Mouse (Mus musculus) activated CD4-positive, CD25-positive, alpha-beta regulatory T cell, adult 9 weeks (primary cell): Measurements from ENCODE around the gene Olfr287. TPM values are rescaled to one million over a fixed set of nuclear protein-coding genes. Genes with fewer than 3 reads are reported as not detected.

ENCODE experiments used
- polyA plus RNA-seq: library from polyadenylated mRNA; unstranded; fragments of 100-300 nt; shearing (Covaris generic); gene quantifications from one replicate; pipeline ENCODE4 v1.2.1, GENCODE M21; 2017

Olfr287 gene
- not detected for polyA plus RNA-seq

DNA sequence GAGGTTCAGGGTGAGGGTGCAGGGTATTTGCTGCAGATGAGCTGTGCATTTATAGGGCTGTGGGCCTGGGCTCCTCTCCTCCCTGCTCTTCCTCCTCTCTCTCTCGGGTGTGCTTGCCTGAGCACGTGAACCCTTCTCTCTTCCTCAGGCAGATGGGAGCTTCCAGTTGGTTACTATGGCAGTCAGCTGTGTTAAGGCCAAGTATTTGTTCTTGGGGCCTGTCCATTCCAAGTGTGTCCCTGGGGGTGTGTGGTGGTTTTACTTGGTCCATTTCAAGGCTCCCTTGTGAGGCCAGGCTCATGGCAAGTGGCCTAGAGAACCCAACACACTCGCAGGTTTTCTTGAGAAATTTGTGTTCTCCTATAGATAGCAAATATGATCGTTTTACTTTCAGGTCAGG, at the start of gene Olfr287, which contains the start of gene Gm44579:
Gene Olfr287, minus strand, starts transcription at position 180 of the 400 bp plus-strand sequence.
Gene Gm44579, minus strand, starts transcription at position 101 of the 400 bp plus-strand sequence.

DNA sequence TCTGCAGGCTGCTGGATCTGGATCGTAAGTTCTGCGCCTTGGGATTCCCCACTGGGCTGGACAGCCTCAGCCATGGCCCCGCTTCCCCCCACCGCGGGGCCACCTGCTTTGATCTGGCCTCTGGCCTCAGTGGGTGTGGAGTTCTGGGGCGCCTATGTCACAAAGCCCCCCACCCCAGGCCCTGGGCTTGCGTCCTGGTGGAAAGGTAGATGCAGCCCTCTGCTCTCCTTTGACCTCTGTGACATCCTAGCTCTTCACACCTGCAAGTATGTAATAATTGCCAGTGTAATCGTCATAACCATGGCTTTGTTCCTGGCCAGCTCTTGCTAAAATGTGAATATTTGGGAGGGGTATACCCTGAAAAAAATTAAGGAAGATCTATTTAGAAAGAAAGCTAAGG, 36.3 kb upstream of the Olfr287 start, which contains the start of gene H1fnt:
Gene H1fnt, minus strand, starts transcription at position 101 of the 400 bp plus-strand sequence.

DNA sequence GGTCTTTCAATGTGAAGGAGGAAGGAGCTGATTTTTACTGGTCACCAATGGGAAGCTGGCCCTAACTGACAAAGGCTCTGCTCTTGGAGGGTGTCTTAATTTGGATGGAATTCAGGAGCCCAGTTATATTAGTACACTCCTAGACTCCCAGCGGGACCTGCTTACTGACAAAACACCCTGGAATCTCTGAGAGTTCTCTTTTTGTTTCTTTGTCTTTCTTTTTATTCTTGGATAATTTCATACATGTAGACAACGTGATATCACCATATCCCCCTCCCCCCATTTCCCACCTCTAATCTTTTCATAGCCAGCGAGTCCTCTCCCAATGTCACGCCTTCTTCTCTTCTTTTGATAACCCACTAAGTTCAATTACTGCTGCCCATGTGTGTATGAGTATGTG, 13.5 kb upstream of the Olfr287 start, which contains the start of gene Olfr286:
Gene Olfr286, minus strand, starts transcription at position 101 of the 400 bp plus-strand sequence.

DNA sequence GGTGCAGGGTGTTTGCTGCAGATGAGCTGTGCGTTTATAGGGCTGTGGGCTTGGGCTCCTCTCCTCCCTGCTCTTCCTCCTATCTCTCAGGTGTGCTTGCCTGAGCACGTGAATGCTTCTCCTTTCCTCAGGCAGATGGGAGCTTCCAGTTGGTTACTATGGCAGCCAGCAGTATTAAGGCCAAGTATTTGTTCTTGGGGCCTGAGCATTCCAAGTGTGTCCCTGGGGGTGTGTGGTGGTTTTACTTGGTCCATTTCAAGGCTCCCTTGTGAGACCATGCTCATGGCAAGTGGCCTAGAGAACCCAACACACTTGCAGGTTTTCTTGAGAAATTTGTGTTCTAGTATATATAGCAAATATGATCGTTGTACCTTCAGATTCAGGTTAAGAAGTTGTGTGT, 25.4 kb downstream of the Olfr287 start, which contains the start of gene Olfr288:
Gene Olfr288, minus strand, starts transcription at position 101 of the 400 bp plus-strand sequence.

DNA sequence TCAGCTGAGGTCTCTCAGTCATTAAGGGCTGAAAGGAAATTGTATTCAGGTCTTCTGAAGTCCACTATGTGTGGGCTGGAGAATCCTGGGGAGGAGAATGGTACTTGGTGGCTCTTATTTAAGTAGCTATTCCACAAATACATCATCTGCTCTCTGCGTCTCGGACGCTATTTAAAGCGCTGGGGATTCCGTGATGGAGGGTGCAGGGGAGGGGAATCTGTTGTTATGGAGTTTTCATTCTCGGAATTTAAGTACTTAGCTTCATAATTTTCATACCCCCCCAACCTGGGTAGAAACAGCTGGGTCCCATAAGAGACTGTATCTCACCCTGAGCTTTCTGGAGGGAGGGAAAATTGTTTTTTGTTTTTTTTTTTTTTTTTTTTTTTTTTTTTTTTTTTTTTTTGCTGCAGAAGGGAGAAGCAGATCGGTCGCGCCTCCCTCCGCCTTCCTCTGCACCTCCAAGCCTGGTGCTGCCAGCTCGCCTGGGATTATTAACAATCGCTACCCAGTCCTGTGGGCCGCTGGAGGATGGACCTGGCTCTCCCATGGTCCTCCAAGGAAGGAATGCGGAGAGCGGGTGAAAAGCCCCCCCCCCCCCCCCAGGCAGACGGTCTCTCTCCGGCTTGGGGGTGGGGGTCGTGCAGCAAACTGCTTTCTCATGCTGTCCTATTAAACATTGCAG, 53.8 kb downstream of the Olfr287 start, which contains the start of gene Ccdc184:
Gene Ccdc184, plus strand, starts transcription at position 196 of the 682 bp plus-strand sequence.

DNA sequence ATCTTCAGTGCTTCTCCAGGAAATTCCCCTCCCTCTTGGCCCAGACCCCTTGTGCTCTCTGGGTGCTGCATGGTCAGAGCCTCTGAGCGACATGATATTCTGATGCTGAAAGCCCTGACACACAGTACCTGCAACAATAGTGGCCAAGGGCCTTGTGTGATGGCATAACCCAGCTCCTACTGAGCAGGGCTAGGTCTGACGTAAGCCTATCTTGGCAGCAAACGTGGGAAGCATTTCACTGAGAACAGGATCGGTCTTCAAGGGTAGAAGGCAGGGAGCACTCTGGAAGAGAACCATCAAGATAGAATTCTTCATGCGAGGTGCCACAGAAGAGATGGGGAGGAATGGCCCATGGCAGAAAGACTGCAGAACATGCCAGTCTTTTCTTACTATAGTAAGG, 55.3 kb downstream of the Olfr287 start, which contains the start of gene Asb8:
Gene Asb8, minus strand, starts transcription at position 101 of the 400 bp plus-strand sequence.

Other genes with a start within 250 kb of the Olfr287 start
- gene Col2a1, start 216.4 kb downstream of the Olfr287 start, polyA plus RNA-seq = not detected
- 13.4 TPM for gene Pfkm, start 128.5 kb downstream of the Olfr287 start, polyA plus RNA-seq
- gene Senp1, start 127.3 kb downstream of the Olfr287 start, polyA plus RNA-seq = 57.4 TPM
- gene Asb8, start 55.4 kb downstream of the Olfr287 start, polyA plus RNA-seq = 47.8 TPM
- 0.21 TPM for gene Ccdc184, start 53.9 kb downstream of the Olfr287 start, polyA plus RNA-seq
- not detected for gene Olfr288, start 25.5 kb downstream of the Olfr287 start, polyA plus RNA-seq
- not detected for gene Gm44579, start 79 bp downstream of the Olfr287 start, polyA plus RNA-seq
- not detected for gene Olfr286, start 13.4 kb upstream of the Olfr287 start, polyA plus RNA-seq
- not detected for gene H1fnt, start 36.2 kb upstream of the Olfr287 start, polyA plus RNA-seq
- not detected for gene Zfp641, start 75.1 kb upstream of the Olfr287 start, polyA plus RNA-seq
- not detected for gene Olfr285, start 96.3 kb upstream of the Olfr287 start, polyA plus RNA-seq
- gene Olfr284, start 119.9 kb upstream of the Olfr287 start, polyA plus RNA-seq = not detected
- gene Olfr283, start 159.9 kb upstream of the Olfr287 start, polyA plus RNA-seq = not detected
- gene Olfr282, start 210.2 kb upstream of the Olfr287 start, polyA plus RNA-seq = not detected
- not detected for gene Olfr281, start 231.5 kb upstream of the Olfr287 start, polyA plus RNA-seq
- gene OR5BS1P, start 248.8 kb upstream of the Olfr287 start, polyA plus RNA-seq = not detected